In the genomic region with DNA sequence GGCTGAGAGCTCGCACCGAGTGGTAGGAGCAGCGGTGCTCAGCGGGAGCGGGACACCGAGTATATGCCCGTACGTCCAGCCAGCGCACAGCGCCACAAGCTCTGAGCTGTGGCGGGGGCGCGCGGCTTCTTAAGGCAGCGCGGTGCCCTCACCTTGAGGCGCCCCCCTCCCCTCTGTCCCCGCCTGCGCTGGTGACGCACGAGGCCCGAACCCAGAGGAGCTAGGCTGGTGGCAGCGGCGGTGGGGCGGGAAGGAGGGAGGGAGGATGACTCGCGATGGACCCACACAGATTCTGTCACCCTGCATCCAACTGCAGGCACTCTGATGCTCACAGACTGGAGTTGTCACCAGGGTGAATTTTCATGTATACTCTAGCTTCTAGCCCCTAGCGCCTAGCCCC, we compare ENCODE assay signal across 8 mouse cellular contexts. TPM values are rescaled to one million over a fixed set of nuclear protein-coding genes. Genes with fewer than 3 reads are reported as not detected.
DNase-seq lines count a peak whose midpoint lies in the region; ATAC-seq lines count a peak whose summit lies in the region.

A gene (minus strand): TSS at position 124 of the 400 bp plus-strand sequence.

- H3K4me2 ChIP-seq in liver, embryonic 12.5 days = peak within 1 kb of the TSS; percentile 32; the same call in 1 of the 2 replicates
- H3K4me2 ChIP-seq in embryonic facial prominence, embryonic 15.5 days (replicated peaks) = peak within 1 kb of the TSS; percentile 48

- no peak for ATAC-seq in liver, embryonic 12.5 days
- no peak for ATAC-seq in embryonic facial prominence, embryonic 15.5 days (ENCODE audit: insufficient number of reproducible peaks, low FRiP score, low TSS enrichment, low read depth)

- no peaks in the 10 kb centered on the region for H3K36me3 ChIP-seq in liver, embryonic 12.5 days
- H3K36me3 ChIP-seq in embryonic facial prominence, embryonic 15.5 days = no peaks in the 10 kb centered on the region

- H3K9me3 ChIP-seq in liver, embryonic 12.5 days (replicated peaks) = no peaks in the 10 kb centered on the region
- no peaks in the 10 kb centered on the region for H3K9me3 ChIP-seq in embryonic facial prominence, embryonic 15.5 days (replicated peaks)

- intact Hi-C loops in left cerebral cortex, postnatal 4 days (cut with DNase I) = no loop called here

- H3K4me1 ChIP-seq in liver, embryonic 12.5 days = no peaks in the 10 kb centered on the region
- H3K4me1 ChIP-seq in embryonic facial prominence, embryonic 15.5 days = no peaks in the 10 kb centered on the region

- WGBS in liver, embryonic 12.5 days (ENCODE audit: insufficient replicate concordance) = under 1% methylated on average over 20 of the region's 28 CpGs
- 11% methylated on average over 19 of the region's 28 CpGs for WGBS in embryonic facial prominence, embryonic 15.5 days

- H3K27ac ChIP-seq in liver, embryonic 12.5 days = no peak within 1 kb of the TSS
- H3K27ac ChIP-seq in embryonic facial prominence, embryonic 15.5 days (replicated peaks) = no peak within 1 kb of the TSS

- H3K27me3 ChIP-seq in liver, embryonic 12.5 days (replicated peaks) = peaks cover 36% of the 10 kb centered on the region
- peaks cover 31% of the 10 kb centered on the region for H3K27me3 ChIP-seq in embryonic facial prominence, embryonic 15.5 days

- no peak within 1 kb of the TSS for H3K9ac ChIP-seq in liver, embryonic 12.5 days
- no peak within 1 kb of the TSS for H3K9ac ChIP-seq in embryonic facial prominence, embryonic 15.5 days

- no peak within 1 kb of the TSS for H3K4me3 ChIP-seq in liver, embryonic 12.5 days
- H3K4me3 ChIP-seq in embryonic facial prominence, embryonic 15.5 days (replicated peaks) = peak within 1 kb of the TSS; percentile 25

- DNase-seq in liver = no peak
- peak; percentile 1 for DNase-seq in left cerebral cortex, postnatal 4 days
- peak; percentile 18 for DNase-seq in right cerebral cortex, adult 18-20 months
- DNase-seq in thymus, postnatal 25 days = no peak
- no peak for DNase-seq in thymus, postnatal 36 days
- DNase-seq in urinary bladder, postnatal 14 days (ENCODE audit: low spot score) = no peak

RNA-seq across cellular contexts. Expression of the gene that starts here (rescaled TPM):
- not detected in 2 replicates for polyA plus RNA-seq in liver, embryonic 12.5 days (2016; fragmentation: Nextera tagmentation; extraction: Ambion mirVana)
- not detected in 2 replicates for polyA plus RNA-seq in embryonic facial prominence, embryonic 15.5 days (2015; fragmentation: Nextera tagmentation; extraction: Ambion mirVana)
- under 1 TPM; 0.38 to 0.97 TPM for total RNA-seq in left cerebral cortex, postnatal 4 days (2021)

Comparison
In these comparisons a context has a peak if more than half of its experiments do, and no peak if none do; other contexts are left out.
1. Peak in DNase-seq in left cerebral cortex, postnatal 4 days; RNA of the gene not detected or under 1 TPM.